ENCODE assay signal across 23 mouse cellular contexts in genomic region chr19:52069919-52070528, GRCm38 (mm10).
DNase-seq lines count a peak whose midpoint lies in the region; ATAC-seq and TF ChIP-seq lines count a peak whose summit lies in the region.
"Had no signal": no experiment of that assay in that cellular context is flagged by ENCODE, and none has a peak within 500 bp of the region (broad histone marks: within the 10 kb centered on the region; RNA-seq: fewer than 3 reads in every experiment).

No protein-coding gene starts in this region.

- H3K27me3 ChIP-seq in forebrain, embryonic 13.5 days: no peaks in the 10 kb centered on the region
- no peaks in the 10 kb centered on the region for H3K27me3 ChIP-seq in forebrain, embryonic 11.5 days (ENCODE audit: control insufficient read depth, insufficient read depth, low read length)
- H3K27me3 ChIP-seq in limb, embryonic 12.5 days: no peaks in the 10 kb centered on the region
- no peaks in the 10 kb centered on the region for H3K27me3 ChIP-seq in limb, embryonic 10.5 days (ENCODE audit: low read depth, poor library complexity, severe bottlenecking)
- no peaks in the 10 kb centered on the region for H3K27me3 ChIP-seq in midbrain, embryonic 14.5 days (ENCODE audit: control insufficient read depth, insufficient read depth, low read length)
- H3K27me3 ChIP-seq in midbrain, postnatal 0 days (ENCODE audit: insufficient read depth, low read length): no peaks in the 10 kb centered on the region
- no peaks in the 10 kb centered on the region for H3K27me3 ChIP-seq in intestine, embryonic 16.5 days (replicated peaks; ENCODE audit: control insufficient read depth, insufficient read depth, low read length)
- H3K27me3 ChIP-seq: CH12.LX; embryonic facial prominence, embryonic 12.5 days; heart, embryonic 15.5 days; hindbrain, embryonic 15.5 days; Patski had no signal

- 69% methylated on average over 4 of the region's 4 CpGs for WGBS in forebrain, embryonic 13.5 days
- WGBS in forebrain, embryonic 11.5 days: 79% methylated on average over 4 of the region's 4 CpGs
- 54% methylated on average over 4 of the region's 4 CpGs for WGBS in limb, embryonic 12.5 days
- WGBS in limb, embryonic 10.5 days: 71% methylated on average over 4 of the region's 4 CpGs
- 60% methylated on average over 4 of the region's 4 CpGs for WGBS in midbrain, embryonic 14.5 days
- WGBS in midbrain, postnatal 0 days: 47% methylated on average over 4 of the region's 4 CpGs
- WGBS in intestine, embryonic 16.5 days: 76% methylated on average over 4 of the region's 4 CpGs

- no peak for DNase-seq in forebrain, embryonic 11.5 days (ENCODE audit: low spot score)
- no peak for DNase-seq in limb, embryonic 10.5 days (ENCODE audit: low spot score)
- peak; percentile 37 for DNase-seq in midbrain, embryonic 14.5 days
- no peak for DNase-seq in midbrain, postnatal 0 days (ENCODE audit: low spot score)
- no peak for DNase-seq in thymus, postnatal 14 days
- DNase-seq: adrenal gland, adult 2 months; adrenal gland, postnatal 25 days; cerebellum, adult 2 months; cerebellum, postnatal 10 days; gastrocnemius, postnatal 14 days; heart, adult 2 months; heart, postnatal 14 days had no signal

- no peaks in the 10 kb centered on the region for H3K36me3 ChIP-seq in forebrain, embryonic 13.5 days (ENCODE audit: poor library complexity, severe bottlenecking)
- H3K36me3 ChIP-seq in forebrain, embryonic 11.5 days (ENCODE audit: control insufficient read depth, insufficient read depth, low read length): no peaks in the 10 kb centered on the region
- H3K36me3 ChIP-seq in limb, embryonic 12.5 days: no peaks in the 10 kb centered on the region
- no peaks in the 10 kb centered on the region for H3K36me3 ChIP-seq in limb, embryonic 10.5 days
- H3K36me3 ChIP-seq in midbrain, embryonic 14.5 days (ENCODE audit: control insufficient read depth, insufficient read depth, low read length): no peaks in the 10 kb centered on the region
- H3K36me3 ChIP-seq in midbrain, postnatal 0 days (ENCODE audit: insufficient read depth, low read length): no peaks in the 10 kb centered on the region
- no peaks in the 10 kb centered on the region for H3K36me3 ChIP-seq in intestine, embryonic 16.5 days (ENCODE audit: control insufficient read depth, insufficient read depth, low read length)
- H3K36me3 ChIP-seq: embryonic facial prominence, embryonic 12.5 days; heart, embryonic 15.5 days; hindbrain, embryonic 15.5 days had no signal

- H3K9ac ChIP-seq in forebrain, embryonic 13.5 days: no peak overlapping the region
- H3K9ac ChIP-seq in forebrain, embryonic 11.5 days (ENCODE audit: low read length): no peak overlapping the region
- no peak overlapping the region for H3K9ac ChIP-seq in limb, embryonic 12.5 days (replicated peaks)
- no peak overlapping the region for H3K9ac ChIP-seq in midbrain, embryonic 14.5 days (replicated peaks; ENCODE audit: low read length)
- no peak overlapping the region for H3K9ac ChIP-seq in midbrain, postnatal 0 days (replicated peaks; ENCODE audit: low read length, poor library complexity, severe bottlenecking)
- no peak overlapping the region for H3K9ac ChIP-seq in intestine, embryonic 16.5 days (ENCODE audit: low read depth, low read length)
- H3K9ac ChIP-seq: embryonic facial prominence, embryonic 12.5 days; heart, embryonic 15.5 days; hindbrain, embryonic 15.5 days had no signal

- no peaks in the 10 kb centered on the region for H3K9me3 ChIP-seq in forebrain, embryonic 13.5 days (replicated peaks)
- no peaks in the 10 kb centered on the region for H3K9me3 ChIP-seq in forebrain, embryonic 11.5 days (ENCODE audit: control insufficient read depth, low read length)
- no peaks in the 10 kb centered on the region for H3K9me3 ChIP-seq in limb, embryonic 12.5 days
- H3K9me3 ChIP-seq in limb, embryonic 10.5 days (replicated peaks): no peaks in the 10 kb centered on the region
- no peaks in the 10 kb centered on the region for H3K9me3 ChIP-seq in midbrain, embryonic 14.5 days (ENCODE audit: control insufficient read depth, low read length)
- H3K9me3 ChIP-seq in midbrain, postnatal 0 days (ENCODE audit: low read length): no peaks in the 10 kb centered on the region
- H3K9me3 ChIP-seq in intestine, embryonic 16.5 days (ENCODE audit: control insufficient read depth, low read length): no peaks in the 10 kb centered on the region
- H3K9me3 ChIP-seq: embryonic facial prominence, embryonic 12.5 days; heart, embryonic 15.5 days; hindbrain, embryonic 15.5 days had no signal

- no peak overlapping the region for H3K27ac ChIP-seq in forebrain, embryonic 13.5 days
- no peak overlapping the region for H3K27ac ChIP-seq in forebrain, embryonic 11.5 days (ENCODE audit: low read depth, low read length)
- H3K27ac ChIP-seq in limb, embryonic 12.5 days: 0 out of 2 replicates have a peak overlapping the region, but pooled peaks have one; percentile 2
- H3K27ac ChIP-seq in limb, embryonic 10.5 days: no peak overlapping the region
- H3K27ac ChIP-seq in midbrain, embryonic 14.5 days (replicated peaks; ENCODE audit: low read depth, low read length): no peak overlapping the region
- H3K27ac ChIP-seq in midbrain, postnatal 0 days (ENCODE audit: low read depth, low read length): no peak overlapping the region
- no peak overlapping the region for H3K27ac ChIP-seq in intestine, embryonic 16.5 days (ENCODE audit: low read length)
- H3K27ac ChIP-seq: embryonic facial prominence, embryonic 12.5 days; heart, adult 2 months; heart, embryonic 15.5 days; hindbrain, embryonic 15.5 days had no signal

- 0 out of 2 replicates have a peak, but pooled peaks cover 4% of the 10 kb centered on the region for H3K4me1 ChIP-seq in forebrain, embryonic 13.5 days
- no peaks in the 10 kb centered on the region for H3K4me1 ChIP-seq in forebrain, embryonic 11.5 days (replicated peaks; ENCODE audit: control insufficient read depth, insufficient read depth, low read length)
- H3K4me1 ChIP-seq in limb, embryonic 12.5 days (replicated peaks): peaks cover 14% of the 10 kb centered on the region
- no peaks in the 10 kb centered on the region for H3K4me1 ChIP-seq in limb, embryonic 10.5 days
- 0 out of 2 replicates have a peak, but pooled peaks cover 5% of the 10 kb centered on the region for H3K4me1 ChIP-seq in midbrain, embryonic 14.5 days (ENCODE audit: control insufficient read depth, insufficient read depth, low read length)
- no peaks in the 10 kb centered on the region for H3K4me1 ChIP-seq in midbrain, postnatal 0 days (ENCODE audit: insufficient read depth, low read length)
- H3K4me1 ChIP-seq in intestine, embryonic 16.5 days (ENCODE audit: control insufficient read depth, insufficient read depth, low read length): no peaks in the 10 kb centered on the region
- H3K4me1 ChIP-seq: hindbrain, embryonic 15.5 days had no signal

- no peak for TF ChIP-seq CTCF in midbrain, postnatal 0 days (IDR thresholded peaks at IDR 0.05)

- no peak overlapping the region for H3K4me2 ChIP-seq in forebrain, embryonic 13.5 days
- no peak overlapping the region for H3K4me2 ChIP-seq in forebrain, embryonic 11.5 days (ENCODE audit: low read depth, low read length, severe bottlenecking)
- H3K4me2 ChIP-seq in limb, embryonic 12.5 days: no peak overlapping the region
- H3K4me2 ChIP-seq in midbrain, embryonic 14.5 days (ENCODE audit: low read length): no peak overlapping the region
- no peak overlapping the region for H3K4me2 ChIP-seq in midbrain, postnatal 0 days (ENCODE audit: low read depth, low read length, poor library complexity, severe bottlenecking)
- H3K4me2 ChIP-seq in intestine, embryonic 16.5 days (ENCODE audit: low read depth, low read length): no peak overlapping the region
- H3K4me2 ChIP-seq: embryonic facial prominence, embryonic 12.5 days; heart, embryonic 11.5 days; heart, embryonic 15.5 days; hindbrain, embryonic 15.5 days had no signal

- peak; percentile 57; the same call in 1 of the 2 replicates for ATAC-seq in forebrain, embryonic 13.5 days
- ATAC-seq in forebrain, embryonic 11.5 days (replicated peaks; ENCODE audit: low FRiP score): no peak
- ATAC-seq in limb, embryonic 12.5 days (ENCODE audit: insufficient number of reproducible peaks, insufficient read depth, low FRiP score, low TSS enrichment, low read depth): no peak
- ATAC-seq in midbrain, embryonic 14.5 days (ENCODE audit: low FRiP score, low TSS enrichment): no peak
- no peak for ATAC-seq in midbrain, postnatal 0 days (ENCODE audit: low FRiP score)
- no peak for ATAC-seq in intestine, embryonic 16.5 days
- ATAC-seq: activated CD4-positive, CD25-positive, alpha-beta regulatory T cell, adult 4 months; intestine, postnatal 0 days; Patski had no signal

- H3K4me3 ChIP-seq in forebrain, embryonic 13.5 days: no peak overlapping the region
- H3K4me3 ChIP-seq in forebrain, embryonic 11.5 days (ENCODE audit: low read depth, low read length): no peak overlapping the region
- no peak overlapping the region for H3K4me3 ChIP-seq in limb, embryonic 12.5 days (replicated peaks)
- H3K4me3 ChIP-seq in limb, embryonic 10.5 days: no peak overlapping the region
- no peak overlapping the region for H3K4me3 ChIP-seq in midbrain, embryonic 14.5 days (replicated peaks; ENCODE audit: low read depth, low read length)
- no peak overlapping the region for H3K4me3 ChIP-seq in midbrain, postnatal 0 days (ENCODE audit: low read depth, low read length)
- H3K4me3 ChIP-seq in intestine, embryonic 16.5 days (ENCODE audit: low read length): no peak overlapping the region
- H3K4me3 ChIP-seq: embryonic facial prominence, embryonic 12.5 days; heart, adult 2 months; heart, embryonic 15.5 days; hindbrain, embryonic 15.5 days had no signal
